Mouse (Mus musculus) pancreas, adult 10 weeks (tissue): ENCODE measurements around the gene Gm10668. TPM values are rescaled to one million over a fixed set of nuclear protein-coding genes. Genes with fewer than 3 reads are reported as not detected.

Experiments used
- polyA plus RNA-seq: library from polyadenylated mRNA; stranded (reverse); fragments of 350-450 nt; fragmentation: Illumina TruSeq; extraction: RNeasy Lipid Tissue Mini Kit (QIAGEN cat#74804); gene quantifications from one replicate; pipeline ENCODE4 v1.2.3, GENCODE M21; 2015; ENCODE audit warnings: low read depth, low replicate concordance; ENCODE audit not compliant: insufficient read depth

Gene Gm10668
- not detected for polyA plus RNA-seq

GRCm38 (mm10) chr7:20730524-20730923, at the start of gene Gm10668:
TSS of gene Gm10668 (minus strand) at chr7:20730624.

GRCm38 (mm10) chr7:20770885-20771284, 40.5 kb upstream of the Gm10668 start, which contains the start of gene Vmn1r112:
TSS of gene Vmn1r112 (plus strand) at chr7:20771185.

GRCm38 (mm10) chr7:20703116-20703515, 27.3 kb downstream of the Gm10668 start, which contains the start of gene Vmn1r111:
TSS of gene Vmn1r111 (minus strand) at chr7:20703216.

Other genes with a start within 250 kb of the Gm10668 start
- not detected for gene Vmn1r103, start 220.1 kb downstream of the Gm10668 start, polyA plus RNA-seq
- gene Vmn1r104, start 196.8 kb downstream of the Gm10668 start, polyA plus RNA-seq: not detected
- gene Gm5726, start 184.9 kb downstream of the Gm10668 start, polyA plus RNA-seq: not detected
- gene Gm4141, start 154.4 kb downstream of the Gm10668 start, polyA plus RNA-seq: not detected
- gene Gm4513, start 131.6 kb downstream of the Gm10668 start, polyA plus RNA-seq: not detected
- gene Vmn1r107, start 61.7 kb downstream of the Gm10668 start, polyA plus RNA-seq: not detected
- gene Vmn1r111, start 27.4 kb downstream of the Gm10668 start, polyA plus RNA-seq: not detected
- not detected for gene Vmn1r112, start 40.6 kb upstream of the Gm10668 start, polyA plus RNA-seq
- gene Vmn1r113, start 56.7 kb upstream of the Gm10668 start, polyA plus RNA-seq: not detected
- not detected for gene Vmn1r114, start 81.6 kb upstream of the Gm10668 start, polyA plus RNA-seq
- gene Vmn1r115, start 114.4 kb upstream of the Gm10668 start, polyA plus RNA-seq: not detected
- gene Vmn1r116, start 141.6 kb upstream of the Gm10668 start, polyA plus RNA-seq: not detected
- not detected for gene Vmn1r117, start 153.5 kb upstream of the Gm10668 start, polyA plus RNA-seq
- gene Vmn1r118, start 181.7 kb upstream of the Gm10668 start, polyA plus RNA-seq: not detected